Mouse (Mus musculus) left cerebral cortex, adult 18-20 months (tissue): Measurements from ENCODE around the gene F11. TPM values are rescaled to one million over a fixed set of nuclear protein-coding genes. Genes with fewer than 3 reads are reported as not detected.

Experiments used
- DNase-seq, 2 experiments: peaks; one replicate each; pipeline ENCODE4 v3.0.0; 2021 to 2022; ENCODE audit warnings: low spot score in 2 of 2, mixed read lengths in 1 of 2
- total RNA-seq, 2 experiments: library from RNA; stranded (reverse); gene quantifications; 2 replicates each; pipeline ENCODE4 v1.2.3; 2021

F11 gene
- total RNA-seq, 2 experiments from 2014 or later, result not detected

- DNase-seq, result no peak
These were observed 8.7 kb downstream of the F11 start for GRCm38 (mm10) chr8:45253111-45253510.

GRCm38 (mm10) chr8:45246307-45246706, 15.5 kb downstream of the F11 start:
- DNase-seq, result no peak

- no peak for DNase-seq
These were observed 22.5 kb downstream of the F11 start for GRCm38 (mm10) chr8:45239363-45239762.

- peak; percentile 26 to 41 for DNase-seq
These were observed 23.5 kb downstream of the F11 start for GRCm38 (mm10) chr8:45238282-45238681.

- DNase-seq, result peak; percentile 50 to 58
These were observed 25.5 kb downstream of the F11 start for GRCm38 (mm10) chr8:45236164-45236912.

GRCm38 (mm10) chr8:45235228-45235627, 26.6 kb downstream of the F11 start:
- DNase-seq, result no peak

- no peak for DNase-seq
These were observed 28.6 kb downstream of the F11 start for GRCm38 (mm10) chr8:45233256-45233655.

- no peak for DNase-seq
These were observed 59.4 kb downstream of the F11 start for GRCm38 (mm10) chr8:45202476-45202875.

- peak; percentile 61 to 68 for DNase-seq
These were observed 60.2 kb downstream of the F11 start for GRCm38 (mm10) chr8:45201605-45202004.

- DNase-seq, result no peak
These were observed 64.5 kb downstream of the F11 start for GRCm38 (mm10) chr8:45197294-45197693.

- no peak for DNase-seq
These were observed 65.8 kb downstream of the F11 start for GRCm38 (mm10) chr8:45195954-45196526.

Other genes starting within 250 kb of the F11 start
- gene Mtnr1a, start 192.9 kb downstream of the F11 start, total RNA-seq, result not detected
- gene Klkb1, start 32.8 kb upstream of the F11 start, total RNA-seq, result not detected
- gene Gm45753, start 46.4 kb upstream of the F11 start, total RNA-seq, result not detected
- gene Cyp4v3, start 71.2 kb upstream of the F11 start, total RNA-seq, result 1 to 10 TPM; 5.9 to 6.4 TPM
- gene Fam149a, start 120.3 kb upstream of the F11 start, total RNA-seq, result 10 to 100 TPM; 25.0 to 25.7 TPM
- gene Tlr3, start 149.0 kb upstream of the F11 start, total RNA-seq, result 10 to 100 TPM in 1 of 2 experiments, 1 to 10 TPM in 1; 9.2 to 10.5 TPM
- 100 to 1,000 TPM; 284 to 324 TPM for gene Sorbs2, start 245.8 kb upstream of the F11 start, total RNA-seq